Mouse (Mus musculus): ENCODE measurements around the gene Pprc1.

DNA sequence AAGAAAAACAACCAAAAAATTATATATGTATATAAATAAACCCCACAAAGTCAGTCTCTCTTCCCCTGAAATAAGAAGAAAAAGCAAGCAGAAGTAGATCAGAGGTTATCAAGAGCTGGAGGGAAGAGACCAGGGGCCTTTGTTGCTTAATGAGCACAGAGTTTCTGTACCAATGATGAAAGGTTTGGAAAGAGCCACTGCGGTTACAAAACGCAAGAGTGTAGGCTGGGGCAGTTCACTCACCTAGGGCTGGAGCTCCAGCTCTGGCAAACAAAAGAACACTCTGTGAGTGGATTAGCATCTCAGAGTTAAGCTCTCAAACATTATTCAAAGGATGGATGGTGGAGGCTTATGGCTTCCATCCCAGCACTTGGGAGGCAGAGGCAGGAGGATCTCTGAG lies 65.5 kb downstream of the Pprc1 start:
- TF ChIP-seq CTCF (IDR thresholded peaks at IDR 0.05; ENCODE audit: insufficient read depth, low read depth, low read length) = no peak
- TF ChIP-seq POLR2A (IDR thresholded peaks at IDR 0.05; ENCODE audit: insufficient read depth, low read depth, low read length) = no peak
